12 mouse cellular contexts compared by ENCODE assay signal in genomic region chr7:37369698-37370097, GRCm38 (mm10).
DNase-seq lines count a peak whose midpoint lies in the region; ATAC-seq and TF ChIP-seq lines count a peak whose summit lies in the region.
"Had no signal": no experiment of that assay in that cellular context is flagged by ENCODE, and none has a peak within 500 bp of the region (broad histone marks: within the 10 kb centered on the region; RNA-seq: fewer than 3 reads in every experiment).

No protein-coding gene starts in this region.

- DNase-seq in cerebellum, postnatal 10 days = peak; percentile 64 to 68
- no peak for DNase-seq in cerebellum, adult 11-12 months
- peak; percentile 52 for DNase-seq in left cerebral cortex, postnatal 4 days
- DNase-seq in left cerebral cortex, postnatal 36 days (ENCODE audit: low spot score in 2 of 2) = no peak
- peak; percentile 16 for DNase-seq in WW6 (ENCODE audit: low read depth, low spot score)
- DNase-seq in midbrain, postnatal 0 days (ENCODE audit: low spot score) = no peak
- DNase-seq in kidney, adult 18-20 months = no peak

- H3K9me3 ChIP-seq in midbrain, postnatal 0 days (ENCODE audit: low read length) = no peaks in the 10 kb centered on the region
- H3K9me3 ChIP-seq: forebrain, embryonic 12.5 days; hindbrain, embryonic 15.5 days; limb, embryonic 15.5 days; neural tube, embryonic 13.5 days had no signal

- 62% methylated on average over 4 of the region's 4 CpGs for WGBS in midbrain, postnatal 0 days

- H3K4me2 ChIP-seq in midbrain, postnatal 0 days (ENCODE audit: low read depth, low read length, poor library complexity, severe bottlenecking) = no peak overlapping the region
- H3K4me2 ChIP-seq: forebrain, embryonic 12.5 days; hindbrain, embryonic 15.5 days; limb, embryonic 15.5 days; neural tube, embryonic 13.5 days had no signal

- TF ChIP-seq CTCF in midbrain, postnatal 0 days (IDR thresholded peaks at IDR 0.05) = peak; percentile 73

- ATAC-seq in midbrain, postnatal 0 days (ENCODE audit: low FRiP score) = no peak
- ATAC-seq in megakaryocyte-erythroid progenitor cell, adult 5-6 weeks (replicated peaks; ENCODE audit: low FRiP score, low TSS enrichment, poor library complexity, severe bottlenecking) = no peak

- H3K27me3 ChIP-seq in midbrain, postnatal 0 days (ENCODE audit: insufficient read depth, low read length) = no peaks in the 10 kb centered on the region
- H3K27me3 ChIP-seq: forebrain, embryonic 12.5 days; hindbrain, embryonic 15.5 days; limb, embryonic 15.5 days; neural tube, embryonic 13.5 days had no signal

- H3K27ac ChIP-seq in midbrain, postnatal 0 days (ENCODE audit: low read depth, low read length) = no peak overlapping the region
- H3K27ac ChIP-seq: forebrain, embryonic 12.5 days; hindbrain, embryonic 15.5 days; limb, embryonic 15.5 days; neural tube, embryonic 13.5 days had no signal

- H3K36me3 ChIP-seq in midbrain, postnatal 0 days (ENCODE audit: insufficient read depth, low read length) = no peaks in the 10 kb centered on the region
- H3K36me3 ChIP-seq: forebrain, embryonic 12.5 days; hindbrain, embryonic 15.5 days; limb, embryonic 15.5 days; neural tube, embryonic 13.5 days had no signal

- no peaks in the 10 kb centered on the region for H3K4me1 ChIP-seq in midbrain, postnatal 0 days (ENCODE audit: insufficient read depth, low read length)

- no peak overlapping the region for H3K9ac ChIP-seq in midbrain, postnatal 0 days (replicated peaks; ENCODE audit: low read length, poor library complexity, severe bottlenecking)
- H3K9ac ChIP-seq: forebrain, embryonic 12.5 days; hindbrain, embryonic 15.5 days; limb, embryonic 15.5 days; neural tube, embryonic 13.5 days had no signal

- no peak overlapping the region for H3K4me3 ChIP-seq in midbrain, postnatal 0 days (ENCODE audit: low read depth, low read length)
- H3K4me3 ChIP-seq: forebrain, embryonic 12.5 days; hindbrain, embryonic 15.5 days; limb, embryonic 15.5 days; neural tube, embryonic 13.5 days had no signal

- intact Hi-C loops in left cerebral cortex, postnatal 4 days (cut with DNase I) = loop anchor here (5.0 to 10.0 kb wide), 3 partner anchors 565 to 785 kb away; no protein-coding TSS in a partner anchor
- intact Hi-C loops in left cerebral cortex, postnatal 36 days (cut with DNase I) = loop anchor here (5.0 to 10.0 kb wide), 4 partner anchors 403 to 775 kb away; partner anchors contain the start of gene Zfp536

Comparison
In these comparisons a context has a peak if more than half of its experiments do, and no peak if none do; other contexts are left out.
1. DNase-seq: peak in cerebellum, postnatal 10 days (2 of 2), left cerebral cortex, postnatal 4 days (single experiment) and WW6 (single experiment); none in cerebellum, adult 11-12 months (single experiment), left cerebral cortex, postnatal 36 days (0 of 2), midbrain, postnatal 0 days (single experiment) and kidney, adult 18-20 months (single experiment).